Mouse (Mus musculus): Measurements from ENCODE around the gene Ky.

DNA sequence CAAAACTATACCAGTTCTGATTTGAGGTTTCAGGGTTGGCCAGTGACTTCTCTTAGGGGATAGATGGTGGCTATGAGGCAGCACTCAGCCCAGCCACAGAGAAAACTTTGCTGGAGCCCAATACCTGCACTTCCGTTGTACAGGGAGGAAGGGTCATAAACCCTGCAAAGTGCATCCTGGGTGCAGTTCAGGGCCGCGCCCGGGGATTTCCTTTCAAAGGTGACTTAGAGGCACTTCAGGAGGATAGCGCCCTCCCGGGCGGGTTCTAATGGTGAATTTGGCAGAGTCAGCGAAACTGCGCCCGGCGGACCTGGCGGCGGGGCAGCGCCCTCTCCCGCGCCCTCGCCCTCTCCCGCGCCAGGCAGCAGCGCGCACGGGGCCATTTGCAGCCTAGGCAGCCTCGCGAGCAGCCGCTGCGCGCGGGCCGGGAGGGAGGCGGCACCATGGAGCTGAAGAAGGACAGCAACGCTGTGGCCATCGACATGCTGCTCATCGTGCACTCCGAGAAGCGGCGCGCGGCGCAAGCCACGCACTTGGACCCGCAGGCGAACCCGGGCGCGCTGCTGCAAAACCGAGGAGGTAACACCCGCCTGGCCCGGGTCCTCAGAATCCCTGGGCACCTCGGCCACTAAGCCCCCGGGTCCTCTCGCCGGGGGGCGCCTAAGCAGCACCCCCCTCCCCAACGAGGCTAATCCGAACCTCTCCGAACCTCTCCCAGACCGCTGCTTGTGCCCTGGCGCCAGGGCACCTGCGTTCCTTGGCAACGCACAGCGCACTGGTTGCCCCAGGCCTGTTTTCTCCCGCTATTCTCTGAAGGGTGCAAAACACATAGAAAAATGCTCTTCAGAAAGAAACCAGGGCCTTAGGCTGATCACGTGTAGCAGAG lies at the start of gene Ky:
- TF ChIP-seq POLR2A (IDR thresholded peaks at IDR 0.05; ENCODE audit: insufficient read depth, low read depth, low read length) (no peak), CTCF (IDR thresholded peaks at IDR 0.05; ENCODE audit: insufficient read depth, low read depth, low read length) (no peak)

Measured in olfactory bulb, adult 2 months (tissue).